Comparison of ENCODE assay signal across 8 mouse cellular contexts in genomic region chr1:64189471-64189870, GRCm38 (mm10).
DNase-seq lines count a peak whose midpoint lies in the region; ATAC-seq and TF ChIP-seq lines count a peak whose summit lies in the region.

No protein-coding gene starts in this region.

- 34% methylated on average over 6 of the region's 6 CpGs for WGBS in heart, embryonic 15.5 days
- 34% methylated on average over 6 of the region's 6 CpGs for WGBS in lung, postnatal 0 days

- H3K9me3 ChIP-seq in heart, embryonic 15.5 days (replicated peaks): no peaks in the 10 kb centered on the region
- no peaks in the 10 kb centered on the region for H3K9me3 ChIP-seq in lung, postnatal 0 days (ENCODE audit: low read length)

- no peaks in the 10 kb centered on the region for H3K36me3 ChIP-seq in heart, embryonic 15.5 days
- H3K36me3 ChIP-seq in lung, postnatal 0 days (ENCODE audit: insufficient read depth, low read length): no peaks in the 10 kb centered on the region

- peaks cover 8% of the 10 kb centered on the region; the same call in 1 of the 2 replicates for H3K4me1 ChIP-seq in heart, embryonic 15.5 days (replicated peaks)
- H3K4me1 ChIP-seq in lung, postnatal 0 days (ENCODE audit: insufficient read depth, low read depth, low read length): no peaks in the 10 kb centered on the region

- H3K27ac ChIP-seq in heart, embryonic 15.5 days: no peak overlapping the region
- H3K27ac ChIP-seq in lung, postnatal 0 days (ENCODE audit: low read length): no peak overlapping the region

- TF ChIP-seq EP300 in lung, postnatal 0 days (IDR thresholded peaks at IDR 0.05): no peak

- no peak for ATAC-seq in heart, embryonic 15.5 days (replicated peaks; ENCODE audit: insufficient number of reproducible peaks, insufficient read depth, low FRiP score, low read depth)
- ATAC-seq in lung, postnatal 0 days: peak; percentile 44; the same call in 1 of the 2 replicates

- H3K27me3 ChIP-seq in heart, embryonic 15.5 days: no peaks in the 10 kb centered on the region
- H3K27me3 ChIP-seq in lung, postnatal 0 days (replicated peaks; ENCODE audit: insufficient read depth, low read length): no peaks in the 10 kb centered on the region

- DNase-seq in heart, adult 8-10 months (ENCODE audit: low spot score): peak; percentile 44
- DNase-seq in heart, postnatal 4 days: no peak
- DNase-seq in B cell, adult 2 months: peak; percentile 31 to 36
- DNase-seq in lung, postnatal 0 days (ENCODE audit: low spot score): peak; percentile 41
- no peak for DNase-seq in urinary bladder, postnatal 10 days (ENCODE audit: low spot score)
- no peak for DNase-seq in retina, embryonic 14.5 days (ENCODE audit: low spot score)
- DNase-seq in urinary bladder, postnatal 14 days (ENCODE audit: low spot score): no peak

- no peak overlapping the region for H3K4me3 ChIP-seq in heart, embryonic 15.5 days
- H3K4me3 ChIP-seq in lung, postnatal 0 days (ENCODE audit: low read depth, low read length): no peak overlapping the region

- H3K4me2 ChIP-seq in heart, embryonic 15.5 days: 0 out of 2 replicates have a peak overlapping the region, but pooled peaks have one; percentile 3
- H3K4me2 ChIP-seq in lung, postnatal 0 days (replicated peaks; ENCODE audit: low read depth, low read length): no peak overlapping the region

- H3K9ac ChIP-seq in heart, embryonic 15.5 days: no peak overlapping the region
- H3K9ac ChIP-seq in lung, postnatal 0 days (replicated peaks; ENCODE audit: low read depth): no peak overlapping the region

- no peak for TF ChIP-seq CTCF in lung, postnatal 0 days (IDR thresholded peaks at IDR 0.05)

Comparison
In these comparisons a context has a peak if more than half of its experiments do, and no peak if none do; other contexts are left out.
1. DNase-seq: peak in heart, adult 8-10 months (single experiment), B cell, adult 2 months (2 of 2) and lung, postnatal 0 days (single experiment); none in heart, postnatal 4 days (single experiment), urinary bladder, postnatal 10 days (single experiment), retina, embryonic 14.5 days (single experiment) and urinary bladder, postnatal 14 days (single experiment).